Mouse (Mus musculus): ENCODE data around the gene Ptprd. TPM values are rescaled to one million over a fixed set of nuclear protein-coding genes. Genes with fewer than 3 reads are reported as not detected.

The Ptprd gene
- total and polyA plus RNA-seq, 3 experiments: not detected

DNA sequence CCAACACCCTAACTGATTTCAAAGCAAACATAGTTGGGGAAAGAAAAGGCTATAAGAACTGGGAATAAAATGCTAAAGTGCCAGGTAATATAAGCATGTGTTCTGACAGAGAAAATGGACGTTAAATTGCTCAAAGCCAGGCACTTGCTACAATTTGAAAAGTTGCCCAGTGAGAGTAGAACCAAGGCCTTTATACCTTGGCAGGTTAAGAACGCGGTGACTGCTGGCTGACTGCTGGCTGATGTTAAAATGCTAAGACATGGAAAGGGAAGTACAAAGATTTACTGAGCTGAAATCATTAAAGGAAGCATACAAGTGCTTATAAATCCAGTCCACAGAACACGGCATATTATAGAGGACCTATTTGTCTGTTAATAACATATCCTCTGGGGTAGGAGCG lies 1796.1 kb downstream of the Ptprd start:
- no peaks in the 10 kb centered on the region for H3K79me2 ChIP-seq (ENCODE audit: control insufficient read depth, insufficient read depth, low read length, poor library complexity)
- no peak overlapping the region for H3K27ac ChIP-seq (ENCODE audit: control insufficient read depth, low read depth, low read length)
- H3K36me3 ChIP-seq (ENCODE audit: control insufficient read depth in 1 of 2, insufficient read depth in 2 of 2, low read length in 2 of 2): no peaks in the 10 kb centered on the region
- H3K4me1 ChIP-seq (ENCODE audit: control insufficient read depth in 1 of 2, insufficient read depth in 2 of 2, low read length in 2 of 2): no peaks in the 10 kb centered on the region
- H3K9me3 ChIP-seq (replicated peaks; ENCODE audit: insufficient read depth, low read length): no peaks in the 10 kb centered on the region
- no peaks in the 10 kb centered on the region for H3K27me3 ChIP-seq (ENCODE audit: control insufficient read depth in 1 of 2, insufficient read depth in 2 of 2, low read length in 2 of 2)
- H3K4me3 ChIP-seq (ENCODE audit: control insufficient read depth in 1 of 2, insufficient read depth in 1 of 2, low read depth in 2 of 2, low read length in 2 of 2): no peak overlapping the region
- H3K9ac ChIP-seq (ENCODE audit: control insufficient read depth, low read depth, low read length, poor library complexity, severe bottlenecking): no peak overlapping the region
- no peak for TF ChIP-seq MXI1 (IDR thresholded peaks at IDR 0.05; ENCODE audit: low read depth, low read length)
- TF ChIP-seq CHD1 (IDR thresholded peaks at IDR 0.05; ENCODE audit: low read depth, low read length): no peak
- no peak for TF ChIP-seq NELFE (IDR thresholded peaks at IDR 0.05; ENCODE audit: low read depth, low read length)
- no peak for TF ChIP-seq TCF12 (IDR thresholded peaks at IDR 0.05; ENCODE audit: low read depth, low read length)
- TF ChIP-seq NRF1 (IDR thresholded peaks at IDR 0.05; ENCODE audit: insufficient read depth, low read depth, low read length, poor library complexity, severe bottlenecking): no peak
- TF ChIP-seq RCOR1 (IDR thresholded peaks at IDR 0.05; ENCODE audit: low read depth, low read length): no peak
- TF ChIP-seq HCFC1 (IDR thresholded peaks at IDR 0.05; ENCODE audit: low read depth, low read length): no peak
- no peak for TF ChIP-seq GATA1 (IDR thresholded peaks at IDR 0.05; ENCODE audit: low read depth, low read length)
- TF ChIP-seq MAZ (IDR thresholded peaks at IDR 0.05; ENCODE audit: low read depth, low read length): no peak
- no peak for TF ChIP-seq TAL1 (IDR thresholded peaks at IDR 0.05; ENCODE audit: low read length)
- TF ChIP-seq MEF2A (IDR thresholded peaks at IDR 0.05; ENCODE audit: extremely low read depth, insufficient replicate concordance, low read depth, low read length, poor library complexity, severe bottlenecking): no peak
- no peak for TF ChIP-seq USF2 (IDR thresholded peaks at IDR 0.05; ENCODE audit: borderline replicate concordance in 1 of 2, insufficient read depth in 1 of 2, low read depth in 1 of 2, low read length in 2 of 2)
- TF ChIP-seq GABPA (IDR thresholded peaks at IDR 0.05; ENCODE audit: low read depth, low read length): no peak
- no peak for TF ChIP-seq ZC3H11A (IDR thresholded peaks at IDR 0.05; ENCODE audit: low read depth, low read length)
- no peak for DNase-seq (ENCODE audit: low read depth, low spot score)

DNA sequence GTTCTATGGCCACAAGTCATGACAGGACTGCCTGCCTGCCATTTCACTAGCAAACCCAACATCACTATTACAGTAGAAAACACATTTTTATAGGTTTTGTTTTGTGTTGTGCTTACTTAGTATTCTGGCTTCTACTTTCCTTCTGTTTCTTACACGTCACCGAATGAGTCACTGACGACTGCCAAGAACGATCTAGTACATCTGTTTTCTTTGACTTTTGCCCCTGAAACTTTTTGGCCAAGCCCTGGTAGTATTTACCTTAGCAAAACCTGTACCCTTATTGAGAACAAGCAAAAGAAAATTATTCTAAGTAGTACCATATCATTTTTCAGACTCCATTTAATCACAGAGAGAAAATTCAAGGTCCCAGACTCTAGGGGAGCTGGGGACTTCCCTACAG lies 1797.2 kb downstream of the Ptprd start:
- no peak overlapping the region for H3K4me3 ChIP-seq (ENCODE audit: control insufficient read depth in 1 of 2, insufficient read depth in 1 of 2, low read depth in 2 of 2, low read length in 2 of 2)
- H3K79me2 ChIP-seq (ENCODE audit: control insufficient read depth, insufficient read depth, low read length, poor library complexity): no peaks in the 10 kb centered on the region
- no peaks in the 10 kb centered on the region for H3K27me3 ChIP-seq (ENCODE audit: control insufficient read depth in 1 of 2, insufficient read depth in 2 of 2, low read length in 2 of 2)
- H3K9ac ChIP-seq (ENCODE audit: control insufficient read depth, low read depth, low read length, poor library complexity, severe bottlenecking): no peak overlapping the region
- TF ChIP-seq ZKSCAN1 (IDR thresholded peaks at IDR 0.05; ENCODE audit: low read depth, low read length) (no peak), POLR2AphosphoS5 (IDR thresholded peaks at IDR 0.05; ENCODE audit: borderline replicate concordance, low read depth, low read length) (no peak), ZMIZ1 (IDR thresholded peaks at IDR 0.05; ENCODE audit: low read depth, low read length) (no peak), MAFK (IDR thresholded peaks at IDR 0.05; ENCODE audit: borderline replicate concordance, low read depth, low read length) (no peak), EP300 (IDR thresholded peaks at IDR 0.05; ENCODE audit: low read depth in 1 of 2, low read length in 2 of 2) (no peak), USF1 (IDR thresholded peaks at IDR 0.05; ENCODE audit: low read depth, low read length) (no peak), POLR2A (IDR thresholded peaks at IDR 0.05; ENCODE audit: control insufficient read depth in 1 of 2, insufficient read depth in 1 of 2, low read depth in 1 of 2, low read length in 2 of 2, poor library complexity in 1 of 2) (no peak), MYC (IDR thresholded peaks at IDR 0.05; ENCODE audit: low read depth, low read length) (no peak), KAT2A (conservative IDR thresholded peaks at IDR 0.05; ENCODE audit: low read depth, low read length) (no peak), CTCF (IDR thresholded peaks at IDR 0.05 in 2 of 3, conservative IDR thresholded peaks at IDR 0.05 in 1 of 3; ENCODE audit: control insufficient read depth in 1 of 3, insufficient read depth in 1 of 3, low read depth in 2 of 3, low read length in 3 of 3, poor library complexity in 1 of 3, severe bottlenecking in 1 of 3) (no peak), RAD21 (IDR thresholded peaks at IDR 0.05; ENCODE audit: low read depth, low read length) (no peak), BHLHE40 (IDR thresholded peaks at IDR 0.05; ENCODE audit: borderline replicate concordance, low read depth, low read length) (no peak)
- no peak for DNase-seq (ENCODE audit: low read depth, low spot score)
- H3K9me3 ChIP-seq (replicated peaks; ENCODE audit: insufficient read depth, low read length): no peaks in the 10 kb centered on the region
- H3K27ac ChIP-seq (ENCODE audit: control insufficient read depth, low read depth, low read length): no peak overlapping the region
- H3K4me1 ChIP-seq (ENCODE audit: control insufficient read depth in 1 of 2, insufficient read depth in 2 of 2, low read length in 2 of 2): no peaks in the 10 kb centered on the region
- no peaks in the 10 kb centered on the region for H3K36me3 ChIP-seq (ENCODE audit: control insufficient read depth in 1 of 2, insufficient read depth in 2 of 2, low read length in 2 of 2)

Measured in MEL (cell line).